Mouse (Mus musculus) adrenal gland, postnatal 10 days (tissue): Measurements from ENCODE around the gene Hoxa1. TPM values are rescaled to one million over a fixed set of nuclear protein-coding genes. Genes with fewer than 3 reads are reported as not detected.

Experiments
- DNase-seq: peaks from one replicate; pipeline ENCODE4 v3.0.0; 2021; ENCODE audit warnings: mixed read lengths
- total RNA-seq, 2 experiments: library from RNA; stranded (reverse); gene quantifications; 2 replicates each; pipeline ENCODE4 v1.2.3; 2021

Gene Hoxa1
- total RNA-seq, 2 experiments from 2014 or later = 0.91 to 1.2 TPM

DNA sequence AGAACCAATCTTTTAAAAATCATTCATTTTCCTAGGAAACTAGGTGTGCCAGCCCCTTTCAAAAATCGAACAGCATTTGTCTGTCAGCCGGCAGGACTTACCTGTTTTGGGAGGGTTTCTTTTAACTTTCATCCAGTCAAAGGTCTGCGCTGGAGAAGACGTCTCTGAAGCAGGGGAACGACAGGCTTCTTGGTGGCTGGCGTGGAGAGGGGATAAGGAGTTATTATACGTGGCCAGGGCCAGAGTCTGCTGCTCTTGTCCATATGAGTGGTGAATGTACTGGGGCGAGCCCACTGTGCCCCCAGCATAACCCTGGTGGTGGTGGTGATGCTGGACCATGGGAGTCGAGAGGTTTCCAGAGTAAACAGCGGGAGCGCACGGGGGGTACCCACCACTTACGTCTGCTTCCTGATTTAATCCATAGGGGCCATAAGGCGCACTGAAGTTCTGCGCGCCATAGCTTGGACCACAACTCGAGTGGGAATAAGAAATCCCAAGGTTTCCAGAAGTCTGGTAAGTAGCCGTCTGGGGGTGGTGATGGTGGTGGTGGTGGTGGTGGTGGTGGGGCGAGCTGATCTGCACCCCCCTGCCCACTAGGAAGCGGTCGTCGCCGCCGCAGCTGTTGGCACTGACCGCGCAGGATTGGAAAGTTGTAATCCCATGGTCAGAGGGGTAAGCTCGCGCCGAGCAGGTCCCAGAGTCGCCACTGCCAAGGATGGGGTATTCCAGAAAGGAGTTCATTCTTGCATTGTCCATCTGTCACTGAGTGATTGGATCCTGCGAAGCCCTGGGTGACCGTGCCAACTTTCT is 446 bp downstream of the Hoxa1 start:
- peak; percentile 7 for DNase-seq

GRCm38 (mm10) chr6:52156551-52157200 is 1.4 kb downstream of the Hoxa1 start:
- DNase-seq = no peak

GRCm38 (mm10) chr6:52155471-52155870 is 2.6 kb downstream of the Hoxa1 start:
- no peak for DNase-seq

DNA sequence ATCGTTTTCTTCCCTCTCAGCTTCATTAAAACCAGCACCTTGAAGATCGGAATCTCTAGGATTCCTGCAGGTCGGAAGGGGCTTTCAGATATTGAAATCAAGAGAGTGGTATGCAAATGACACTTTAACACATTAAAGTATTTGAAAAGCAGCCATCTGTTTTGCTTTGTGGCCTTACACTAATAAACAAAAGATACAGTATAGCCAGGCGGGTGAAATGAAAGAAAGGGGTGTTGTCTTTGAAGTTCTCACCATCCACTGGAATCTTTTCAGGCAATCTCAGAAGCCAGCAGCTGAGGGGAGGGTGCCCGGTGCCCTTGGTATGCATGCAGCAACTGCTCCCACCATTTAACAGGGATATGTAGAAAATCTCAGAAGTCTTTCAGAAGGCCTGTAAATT is 4.1 kb downstream of the Hoxa1 start:
- no peak for DNase-seq

GRCm38 (mm10) chr6:52153270-52153669 is 4.8 kb downstream of the Hoxa1 start:
- DNase-seq = no peak

DNA sequence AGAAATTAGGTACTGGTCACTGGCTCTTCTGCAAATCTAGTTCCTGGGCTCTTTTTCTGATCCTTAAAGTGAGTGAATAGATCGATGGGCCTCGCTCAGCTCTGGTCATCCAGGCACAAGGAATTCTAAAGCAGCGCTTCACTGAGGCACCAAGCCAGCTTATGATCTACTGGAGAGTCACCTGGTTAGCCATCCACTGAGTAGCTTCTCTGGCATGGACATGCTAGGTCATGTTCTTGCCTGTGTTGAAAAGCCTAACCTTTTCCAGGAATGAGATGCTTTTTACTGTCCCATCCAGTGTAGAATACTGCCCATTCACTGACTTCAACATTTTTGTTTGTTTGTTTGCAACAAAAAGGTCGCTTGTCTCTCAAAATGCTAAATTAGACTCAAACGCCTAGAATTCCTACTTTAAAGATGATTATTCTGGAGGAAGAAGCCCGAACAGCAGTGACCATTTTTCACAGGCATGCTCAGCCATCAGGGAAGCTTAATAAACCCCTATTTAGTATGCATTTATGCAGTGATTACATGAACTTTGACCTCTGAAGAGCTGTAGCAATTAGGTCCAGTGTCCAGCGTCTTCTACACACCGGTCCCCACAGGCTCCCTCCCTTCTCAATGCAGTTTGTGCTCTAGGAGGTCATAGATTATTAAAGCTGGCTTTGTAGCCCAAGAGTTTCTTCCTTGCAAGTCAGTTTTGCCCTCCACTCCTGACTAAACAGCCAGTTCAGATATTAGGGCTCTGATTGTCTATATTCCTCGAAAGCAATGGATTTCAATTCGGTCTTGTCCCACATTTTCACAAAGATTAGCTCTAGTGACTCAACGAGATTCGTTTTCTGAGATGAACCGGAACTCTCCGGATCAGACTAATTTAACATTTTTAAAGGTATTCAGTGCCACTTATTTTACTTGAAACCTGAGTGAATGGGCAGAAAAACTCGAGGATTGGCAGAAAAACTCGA is 5.6 kb downstream of the Hoxa1 start:
- DNase-seq = no peak

GRCm38 (mm10) chr6:52151571-52151970 is 6.5 kb downstream of the Hoxa1 start:
- DNase-seq = no peak

DNA sequence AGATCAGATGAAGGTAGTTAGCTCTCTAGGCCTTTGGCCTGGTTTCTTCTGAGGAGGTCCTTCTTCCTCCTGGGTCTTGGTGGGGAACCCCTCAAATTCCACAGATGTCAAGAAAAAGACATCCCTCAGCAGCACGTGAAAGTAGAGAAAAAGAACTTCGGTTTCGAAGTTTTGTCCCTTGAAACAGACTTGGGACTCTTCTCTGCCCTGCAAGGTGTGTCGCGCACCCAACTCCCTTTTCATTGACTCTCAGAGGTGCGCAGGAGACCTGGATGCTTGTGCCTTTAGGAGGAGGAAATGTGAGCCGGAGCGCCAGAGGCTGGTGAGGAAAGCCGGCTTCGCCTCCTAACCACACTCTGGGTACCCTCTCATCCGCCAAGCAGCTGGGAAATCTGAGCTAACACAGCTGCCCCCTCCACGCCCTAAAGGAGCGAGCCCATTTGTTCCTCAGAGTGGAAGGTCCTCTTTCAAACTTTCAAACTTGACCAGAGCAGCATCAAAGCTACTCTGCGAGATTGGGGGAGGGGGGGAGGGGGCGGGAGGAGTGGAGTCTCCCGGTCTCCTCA is 7.6 kb downstream of the Hoxa1 start:
- DNase-seq = no peak

DNA sequence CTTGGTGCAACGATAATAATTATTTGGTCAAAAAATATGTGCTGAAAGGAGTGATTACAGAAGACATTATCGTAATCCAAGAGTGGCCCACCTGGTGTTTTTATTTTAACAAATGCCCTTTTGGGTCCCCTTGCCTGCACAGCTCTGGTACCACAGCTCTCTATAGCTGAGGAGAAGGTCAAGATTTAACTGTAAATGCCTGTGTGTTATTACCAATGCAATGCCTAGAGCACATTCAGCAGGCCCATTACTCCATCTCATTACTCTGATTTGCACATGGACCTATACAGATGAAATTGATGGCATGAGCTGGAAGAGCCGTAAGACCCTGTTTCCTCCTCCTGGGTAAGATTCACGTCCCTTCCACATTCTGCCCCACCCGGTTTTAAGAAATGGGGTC is 19.0 kb downstream of the Hoxa1 start:
- no peak for DNase-seq

DNA sequence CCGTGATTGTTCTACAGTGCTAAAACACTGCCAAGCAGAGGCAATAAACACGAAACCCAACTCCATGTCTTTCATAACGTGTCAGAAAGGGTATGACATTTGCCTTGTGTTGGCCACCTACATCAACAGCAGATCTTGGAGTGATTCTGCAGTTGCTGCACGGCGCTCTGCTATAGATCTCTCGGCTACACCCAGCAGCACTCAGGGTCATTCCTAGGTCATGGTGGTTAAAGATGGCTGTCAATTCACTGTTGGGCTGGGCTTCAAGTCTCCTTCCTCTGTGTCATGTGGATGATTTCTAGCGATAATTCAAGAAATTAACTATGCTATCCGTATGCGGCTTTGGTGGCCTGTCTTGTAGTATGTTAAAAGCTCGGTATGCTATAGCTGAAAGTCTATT is 19.5 kb downstream of the Hoxa1 start:
- no peak for DNase-seq

DNA sequence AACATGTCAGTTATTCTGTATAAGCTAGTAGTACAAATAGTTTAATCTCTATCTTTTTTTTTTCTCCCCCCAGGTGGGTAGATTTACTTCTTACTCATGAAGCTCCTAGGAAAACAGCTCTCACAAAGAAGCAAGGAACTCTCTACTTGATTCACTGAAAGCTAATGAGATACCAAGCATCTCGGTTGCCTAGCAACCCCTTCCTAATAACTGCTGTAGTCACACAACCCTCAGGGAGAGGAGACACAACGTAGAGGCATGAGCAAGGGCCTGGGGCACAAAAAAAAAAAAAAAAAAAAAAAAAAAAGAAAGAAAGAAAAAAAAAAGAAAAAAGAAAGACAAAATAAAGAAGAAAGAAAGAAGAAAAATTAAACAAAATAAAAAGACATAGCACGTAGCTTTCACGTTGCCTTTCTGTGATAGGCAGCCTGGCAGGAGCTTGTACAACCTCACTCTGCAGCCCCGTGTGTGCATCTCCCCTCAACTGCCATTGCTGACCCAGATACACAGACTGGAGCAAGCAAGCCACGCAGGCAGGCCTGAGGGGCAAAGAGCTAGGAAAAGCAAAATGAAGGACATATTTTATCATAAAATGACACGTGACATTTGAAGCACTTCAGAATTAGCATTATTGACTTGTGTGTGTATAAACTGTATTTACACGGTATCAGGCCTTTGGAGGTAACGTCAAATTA is 20.1 kb downstream of the Hoxa1 start:
- DNase-seq = no peak

DNA sequence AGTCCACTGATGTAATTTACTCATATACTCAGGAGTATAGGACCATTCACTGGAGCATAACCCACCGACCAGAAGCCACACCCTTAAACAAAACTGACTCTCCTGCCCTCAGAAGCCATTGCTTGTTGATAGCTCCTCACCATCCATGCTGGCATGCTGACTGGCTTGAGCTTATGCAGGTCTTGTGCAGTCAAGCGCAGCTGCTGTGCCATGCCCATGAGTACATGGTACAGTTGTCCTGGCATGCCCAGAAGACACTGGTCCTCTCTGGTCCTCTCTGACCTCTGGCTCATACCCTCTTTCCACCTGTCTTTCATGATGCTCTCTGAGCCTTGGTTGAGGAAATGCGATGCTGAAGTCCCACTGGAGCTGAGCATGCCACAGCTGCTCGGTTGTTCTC is 34.4 kb downstream of the Hoxa1 start:
- DNase-seq = no peak

GRCm38 (mm10) chr6:52121173-52121572 is 36.9 kb downstream of the Hoxa1 start:
- DNase-seq = no peak

DNA sequence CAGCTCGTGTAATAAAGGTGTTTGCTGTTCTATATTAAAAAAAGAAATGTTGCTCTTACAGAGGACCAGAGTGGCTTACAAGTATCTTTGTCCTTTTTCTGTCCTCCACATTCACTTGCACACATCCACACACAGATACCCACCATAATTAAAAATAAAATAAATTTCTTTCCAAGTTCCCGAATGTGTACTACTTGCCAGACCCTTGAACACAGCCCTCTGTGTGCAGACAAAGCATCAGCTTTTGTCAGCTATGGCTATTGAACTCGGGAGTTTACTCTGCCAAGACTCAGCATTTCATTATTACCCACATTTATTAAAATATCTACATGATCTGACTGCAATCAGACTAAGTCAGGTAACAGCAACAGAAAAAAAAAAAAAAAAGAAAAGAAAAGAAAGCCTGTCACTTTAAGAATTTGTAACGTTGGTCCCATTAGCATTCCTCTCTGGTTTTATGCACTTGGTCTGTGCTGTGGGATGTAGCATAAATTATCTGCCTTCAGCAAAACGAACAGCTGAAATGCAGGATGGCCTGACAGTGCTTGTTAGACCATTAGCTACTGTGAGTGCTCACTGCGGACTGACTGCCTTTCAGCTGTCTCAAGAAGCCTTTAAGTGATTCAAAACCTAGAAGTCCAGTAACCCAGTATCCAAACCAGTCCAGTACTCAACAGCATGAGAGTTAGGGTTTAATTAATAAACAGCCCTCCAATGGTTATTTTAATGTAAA is 39.0 kb downstream of the Hoxa1 start:
- no peak for DNase-seq

DNA sequence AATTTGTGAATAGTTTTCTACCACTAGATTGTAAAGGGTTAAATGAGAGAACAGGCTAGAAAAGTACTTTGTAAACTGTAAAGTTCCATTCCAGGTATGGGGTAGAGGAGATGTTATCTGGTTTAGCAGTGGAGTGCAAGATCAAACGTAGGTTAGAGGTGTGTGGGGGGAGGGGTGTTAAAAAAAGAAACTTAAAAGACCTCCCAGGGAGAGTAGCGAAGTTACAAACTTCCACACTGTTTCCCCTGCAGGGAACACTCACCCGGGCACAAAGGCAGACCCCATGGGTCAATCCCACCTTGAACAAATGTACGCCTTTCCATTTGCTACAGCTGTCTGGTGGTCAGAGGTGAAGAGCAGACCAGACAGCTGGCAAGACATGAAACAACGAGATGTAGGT is 42.2 kb downstream of the Hoxa1 start:
- DNase-seq = no peak

DNA sequence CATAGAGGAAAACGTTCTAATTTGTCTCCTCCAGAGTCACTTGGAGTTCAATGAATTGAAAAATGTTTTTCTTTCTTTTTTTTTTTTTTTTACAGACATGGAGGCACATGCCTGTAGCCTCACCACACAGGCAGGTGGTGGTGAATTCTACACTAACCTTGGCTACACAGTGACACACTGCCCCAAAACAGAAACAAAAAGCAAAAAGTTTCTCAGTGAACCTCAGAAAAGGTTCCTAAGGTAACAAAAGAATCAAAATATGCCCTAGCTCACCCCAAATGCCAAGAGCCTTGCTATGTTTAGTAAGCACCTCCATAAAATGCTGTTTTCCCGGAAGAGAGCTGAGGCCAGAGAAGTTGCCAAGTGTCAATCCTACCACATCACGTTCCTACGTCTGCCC is 46.3 kb downstream of the Hoxa1 start:
- DNase-seq = no peak

- no peak for DNase-seq
Observed at GRCm38 (mm10) chr6:52107400-52107799, 50.7 kb downstream of the Hoxa1 start.

- DNase-seq = no peak
Observed at GRCm38 (mm10) chr6:52106716-52107115, 51.4 kb downstream of the Hoxa1 start.

DNA sequence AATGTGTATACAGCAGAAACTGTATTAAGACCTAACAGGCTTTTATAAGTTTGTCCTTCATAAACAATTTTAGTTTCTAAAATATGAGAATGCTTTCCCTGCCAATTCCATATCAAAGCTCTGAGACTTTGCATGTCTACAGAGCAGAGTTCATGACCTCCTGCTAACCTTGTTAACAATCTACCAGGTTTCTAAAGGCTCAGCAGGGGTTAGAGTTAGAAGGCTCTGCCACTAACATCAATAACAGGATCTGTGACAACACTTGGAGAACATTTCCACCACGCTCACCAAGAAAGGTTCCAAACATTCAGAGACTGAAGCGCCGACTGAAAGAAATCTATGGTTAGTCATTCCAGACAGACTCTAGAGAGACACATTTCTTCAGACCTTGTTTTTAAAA is 51.9 kb downstream of the Hoxa1 start:
- DNase-seq = no peak
